Mouse (Mus musculus) thymus, adult 2 months (tissue): ENCODE data around the gene Prkce. TPM values are rescaled to one million over a fixed set of nuclear protein-coding genes. Genes with fewer than 3 reads are reported as not detected.

ENCODE experiments used
- DNase-seq: peaks from one replicate; pipeline ENCODE4 v3.0.0; 2021
- H3K27ac ChIP-seq: fragments of 200-500 bp; 2 replicates; pipeline ENCODE4 v1.5.1; 2012; ENCODE audit warnings: low read length, control low read depth; ENCODE audit not compliant: control insufficient read depth, insufficient read depth
- H3K27me3 ChIP-seq: fragments of 200-500 bp; 2 replicates; pipeline ENCODE4 v1.6.1; 2012; ENCODE audit warnings: mild to moderate bottlenecking, low read length, moderate library complexity, mixed read lengths; ENCODE audit not compliant: control insufficient read depth, insufficient read depth
- H3K36me3 ChIP-seq: fragments of 200-500 bp; 2 replicates; pipeline ENCODE4 v1.6.1; 2012; ENCODE audit warnings: mild to moderate bottlenecking, low read length, moderate library complexity; ENCODE audit not compliant: control insufficient read depth, insufficient read depth
- H3K4me1 ChIP-seq: fragments of 200-500 bp; replicated peaks from 2 replicates; pipeline ENCODE4 v1.6.1; 2012; ENCODE audit warnings: low read length; ENCODE audit not compliant: control insufficient read depth, insufficient read depth
- H3K4me3 ChIP-seq: fragments of 200-500 bp; 2 replicates; pipeline ENCODE4 v1.5.1; 2012; ENCODE audit warnings: mild to moderate bottlenecking, low read length, control low read depth, moderate library complexity; ENCODE audit not compliant: control insufficient read depth, insufficient read depth
- CTCF ChIP-seq: fragments of 200-500 bp; IDR thresholded peaks from 2 replicates; pipeline ENCODE4 v1.5.1; 2012; ENCODE audit warnings: mild to moderate bottlenecking, control low read depth, low read length, moderate library complexity, borderline replicate concordance; ENCODE audit not compliant: control insufficient read depth, poor library complexity, insufficient read depth; ENCODE audit errors: extremely low read depth
- POLR2A ChIP-seq: fragments of 200-500 bp; IDR thresholded peaks from 2 replicates; pipeline ENCODE4 v1.6.1; 2012; ENCODE audit warnings: mild to moderate bottlenecking, low read length, control low read depth, moderate library complexity; ENCODE audit not compliant: control insufficient read depth, poor library complexity, insufficient read depth; ENCODE audit errors: extremely low read depth
- WGBS: fragments of 180-500 bp; shearing (Covaris S2); methylation state at CpG from one replicate; pipeline ENCODE4 v1.1.7; 2018; 5-methylcytosine and 5-hydroxymethylcytosine counted together
- polyA plus RNA-seq: library from polyadenylated mRNA; depleted of rRNA; stranded (reverse); fragments of >200 nt; gene quantifications from 2 replicates; pipeline ENCODE4 v1.2.3, GENCODE M21; 2012

Gene Prkce
- polyA plus RNA-seq, 1 experiment: 1.6 TPM

GRCm38 (mm10) chr17:86419199-86419598 is 251.6 kb downstream of the Prkce start:
- no peak overlapping the region for H3K4me3 ChIP-seq
- TF ChIP-seq CTCF: no peak
- TF ChIP-seq POLR2A: no peak
- H3K36me3 ChIP-seq: no peaks in the 10 kb centered on the region
- no peaks in the 10 kb centered on the region for H3K27me3 ChIP-seq
- 99% methylated on average over 6 of the region's 6 CpGs for WGBS
- no peaks in the 10 kb centered on the region for H3K4me1 ChIP-seq
- H3K27ac ChIP-seq: no peak overlapping the region
- no peak for DNase-seq

GRCm38 (mm10) chr17:86420646-86421338 is 253.2 kb downstream of the Prkce start:
- Histone ChIP-seq H3K4me3 (no peak overlapping the region), H3K4me1 (no peaks in the 10 kb centered on the region), H3K27me3 (no peaks in the 10 kb centered on the region), H3K36me3 (no peaks in the 10 kb centered on the region), H3K27ac (no peak overlapping the region)
- TF ChIP-seq POLR2A (no peak), CTCF (no peak)
- WGBS: 93% methylated on average over 10 of the region's 10 CpGs
- DNase-seq: no peak

- H3K4me3 ChIP-seq: no peak overlapping the region
- H3K36me3 ChIP-seq: no peaks in the 10 kb centered on the region
- no peaks in the 10 kb centered on the region for H3K4me1 ChIP-seq
- DNase-seq: no peak
- no peak for TF ChIP-seq CTCF
- TF ChIP-seq POLR2A: no peak
- WGBS: 91% methylated on average over 4 of the region's 4 CpGs
- H3K27ac ChIP-seq: no peak overlapping the region
- H3K27me3 ChIP-seq: no peaks in the 10 kb centered on the region
Measured at GRCm38 (mm10) chr17:86422023-86422422, 254.4 kb downstream of the Prkce start.

- DNase-seq: no peak
- H3K4me3 ChIP-seq: no peak overlapping the region
- 98% methylated on average over 6 of the region's 6 CpGs for WGBS
Measured at GRCm38 (mm10) chr17:86429877-86430276, 262.3 kb downstream of the Prkce start.

GRCm38 (mm10) chr17:86433117-86433516 is 265.5 kb downstream of the Prkce start:
- TF ChIP-seq CTCF: no peak
- no peaks in the 10 kb centered on the region for H3K36me3 ChIP-seq
- 95% methylated on average over 2 of the region's 2 CpGs for WGBS
- peaks cover 27% of the 10 kb centered on the region for H3K4me1 ChIP-seq
- no peak overlapping the region for H3K27ac ChIP-seq
- DNase-seq: no peak
- no peak overlapping the region for H3K4me3 ChIP-seq
- H3K27me3 ChIP-seq: no peaks in the 10 kb centered on the region

More at GRCm38 (mm10) chr17:86429877-86430276, 262.3 kb downstream of the Prkce start:
- H3K27ac ChIP-seq: no peak overlapping the region
- no peaks in the 10 kb centered on the region for H3K27me3 ChIP-seq
- TF ChIP-seq CTCF (no peak), POLR2A (no peak)
- 0 out of 2 replicates have a peak, but pooled peaks cover 3% of the 10 kb centered on the region for H3K4me1 ChIP-seq
- H3K36me3 ChIP-seq: no peaks in the 10 kb centered on the region

GRCm38 (mm10) chr17:86433813-86434212 is 266.2 kb downstream of the Prkce start:
- DNase-seq: no peak
- 93% methylated on average over 11 of the region's 11 CpGs for WGBS
- Histone ChIP-seq H3K27ac (no peak overlapping the region), H3K4me3 (no peak overlapping the region), H3K27me3 (no peaks in the 10 kb centered on the region), H3K4me1 (peaks cover 29% of the 10 kb centered on the region), H3K36me3 (no peaks in the 10 kb centered on the region)
- TF ChIP-seq POLR2A (no peak), CTCF (no peak)

GRCm38 (mm10) chr17:86434781-86435180 is 267.2 kb downstream of the Prkce start:
- H3K27me3 ChIP-seq: no peaks in the 10 kb centered on the region
- peaks cover 29% of the 10 kb centered on the region for H3K4me1 ChIP-seq
- DNase-seq: no peak
- no peak overlapping the region for H3K4me3 ChIP-seq
- no peak overlapping the region for H3K27ac ChIP-seq
- no peak for TF ChIP-seq POLR2A
- TF ChIP-seq CTCF: no peak
- WGBS: 21% methylated on average over 2 of the region's 2 CpGs
- no peaks in the 10 kb centered on the region for H3K36me3 ChIP-seq
